Mouse (Mus musculus) MEL-GATA-1-ER (cell line): ENCODE measurements around the gene Gmeb1.
A peak's percentile ranks its signal among the peaks of the same experiment; 100 is the strongest.
"Not testable (repeated sequence)": the region's sequence is repeated elsewhere in the genome, so short reads cannot be mapped to it uniquely, and the experiment has no call there.

Source experiments
- DNase-seq: peaks from one replicate; pipeline ENCODE4 v3.0.0-alpha.2; 2012; ENCODE audit warnings: low read depth; ENCODE audit errors: extremely low read depth

The Gmeb1 gene

GRCm38 (mm10) chr4:132230422-132230821, 31.0 kb downstream of the Gmeb1 start:
- DNase-seq = no peak

DNA sequence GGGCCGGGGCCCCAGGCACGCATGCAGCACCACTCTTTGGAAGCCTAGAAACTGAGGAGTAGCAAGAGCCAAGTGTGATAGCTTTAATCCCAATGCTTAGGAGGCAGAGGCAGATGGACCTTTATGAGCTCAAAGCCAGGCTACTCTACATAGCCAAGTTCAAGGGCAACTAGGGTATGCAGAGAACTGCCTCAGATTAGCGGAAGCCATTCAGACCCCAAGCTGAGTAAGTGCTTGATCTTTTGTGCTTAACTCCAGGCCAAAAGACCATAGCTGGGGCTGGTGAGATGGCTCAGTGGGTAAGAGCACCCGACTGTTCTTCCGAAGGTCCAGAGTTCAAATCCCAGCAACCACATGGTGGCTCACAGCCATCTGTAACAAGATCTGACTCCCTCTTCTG, 39.4 kb downstream of the Gmeb1 start:
- not testable (repeated sequence) for DNase-seq

DNA sequence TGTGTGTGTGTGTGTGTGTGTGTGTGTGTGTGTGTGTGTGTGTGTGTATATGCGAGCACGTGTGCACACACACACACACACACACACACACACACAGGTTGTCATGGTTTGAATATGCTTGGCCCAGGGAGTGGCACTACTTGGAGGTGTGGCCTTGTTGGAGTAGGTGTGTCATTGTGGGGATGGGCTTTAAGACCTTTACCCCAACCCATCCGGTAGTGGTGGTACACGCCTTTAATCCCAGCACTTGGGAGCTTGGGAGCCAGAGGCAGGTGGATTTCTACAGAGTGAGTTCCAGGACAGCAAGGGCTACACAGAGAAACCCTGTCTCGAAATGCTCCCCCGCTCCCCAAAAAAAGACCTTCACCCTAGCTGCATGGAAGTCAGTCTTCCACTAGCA, 43.0 kb downstream of the Gmeb1 start:
- not testable (repeated sequence) for DNase-seq

DNA sequence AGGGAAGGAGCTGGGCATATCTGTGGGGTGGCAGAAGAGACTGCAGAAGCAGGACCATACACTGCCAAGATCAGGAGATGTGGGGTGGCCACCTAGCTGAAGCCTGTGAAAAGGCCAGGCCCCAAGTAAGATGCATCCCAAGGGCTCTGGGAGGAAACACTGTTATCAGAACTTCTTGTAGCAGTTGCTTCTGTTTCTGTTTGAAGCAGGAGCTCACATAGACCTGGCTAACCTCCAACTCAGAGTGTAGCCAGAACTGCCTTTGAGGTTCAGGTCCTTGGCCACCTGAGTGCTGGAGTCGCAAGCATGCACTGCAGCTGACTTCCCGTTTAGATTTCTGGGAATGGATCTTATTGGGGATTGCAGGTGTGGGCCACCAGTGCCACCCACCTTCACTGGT, 43.6 kb downstream of the Gmeb1 start:
- DNase-seq = peak; percentile 65

DNA sequence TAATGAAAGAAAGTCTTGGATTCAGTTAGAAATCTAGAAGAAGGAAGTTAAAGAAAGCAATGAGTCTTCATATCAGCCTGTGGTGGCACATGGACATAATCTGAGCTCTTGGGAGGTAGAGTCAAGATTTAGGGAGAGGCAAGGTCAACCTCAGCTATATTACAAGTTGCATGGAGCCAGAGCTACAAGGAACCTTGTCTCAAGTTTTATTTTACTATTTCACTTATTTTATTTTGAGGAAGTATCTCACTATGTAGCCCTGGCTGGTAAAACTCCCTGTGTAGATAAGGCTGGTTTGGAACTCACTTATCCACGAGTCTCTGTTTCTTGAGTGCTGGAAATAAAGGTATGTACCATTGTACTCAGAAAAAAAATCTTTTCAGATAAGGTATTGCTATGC, 44.8 kb downstream of the Gmeb1 start:
- DNase-seq = peak; percentile 73

GRCm38 (mm10) chr4:132214847-132215246, 46.6 kb downstream of the Gmeb1 start:
- peak; percentile 96 for DNase-seq

DNA sequence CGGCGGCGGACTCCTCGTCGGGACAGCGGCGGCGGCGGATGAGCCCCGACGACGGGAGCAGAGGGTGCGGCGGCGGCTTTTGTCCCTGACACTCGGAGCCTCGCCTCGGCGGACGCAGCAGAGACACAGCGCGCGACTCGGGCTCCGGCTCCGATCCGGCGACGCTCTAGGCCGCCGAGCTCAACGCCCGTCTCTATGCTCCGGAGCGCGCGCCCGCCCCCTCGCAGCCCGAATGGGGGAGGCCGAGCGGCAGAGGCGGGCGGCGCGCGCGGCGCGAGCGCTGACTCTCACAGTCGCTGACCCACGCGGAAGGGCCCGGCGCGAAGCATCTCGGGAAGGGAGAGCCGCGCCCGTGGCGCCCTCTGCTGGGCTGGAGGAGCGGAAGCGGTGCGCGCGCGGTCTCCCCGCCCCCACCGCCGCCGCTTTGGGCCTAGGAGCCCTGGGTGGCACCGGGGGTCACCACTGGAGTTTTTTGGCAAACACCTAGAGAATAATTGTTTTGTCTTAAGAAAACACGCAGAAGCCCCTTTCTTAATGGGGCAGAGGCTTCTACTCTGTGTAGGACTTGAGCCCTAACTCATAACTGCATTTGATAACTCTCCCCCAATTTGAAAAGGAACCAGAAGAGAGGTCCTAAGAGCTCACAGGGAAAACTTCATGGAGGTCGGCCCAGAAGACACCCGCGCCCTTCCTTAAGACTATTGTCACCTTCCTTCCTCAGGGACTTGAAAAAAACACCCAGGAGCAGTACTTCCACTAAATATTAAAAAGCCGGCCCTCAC, 49.3 kb downstream of the Gmeb1 start, which contains the start of gene Ythdf2:
Ythdf2 (minus strand) TSS at position 351 of the 782 bp plus-strand sequence.
- peak; percentile 74 for DNase-seq

- no peak for DNase-seq
Measured at GRCm38 (mm10) chr4:132211091-132211942, 50.1 kb downstream of the Gmeb1 start.

DNA sequence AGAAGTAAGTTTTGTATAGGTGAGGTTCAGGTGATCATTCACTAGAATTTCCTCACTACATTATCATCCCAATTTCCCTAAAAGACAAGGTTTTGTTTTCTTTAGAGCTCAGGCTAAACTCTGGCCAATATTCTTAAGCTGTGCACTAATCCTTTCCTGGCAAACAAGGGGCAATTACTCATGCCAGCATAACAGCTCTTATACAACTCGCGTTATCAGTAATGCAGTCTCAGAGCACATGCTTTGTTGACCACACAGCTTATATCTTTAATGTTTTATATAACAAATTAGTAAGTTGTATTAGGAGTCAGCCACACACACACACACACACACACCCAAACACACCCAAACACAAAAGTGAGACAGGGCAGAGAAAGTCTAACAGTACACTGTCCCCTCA, 51.1 kb downstream of the Gmeb1 start:
- no peak for DNase-seq

GRCm38 (mm10) chr4:132209299-132209698, 52.1 kb downstream of the Gmeb1 start:
- DNase-seq = no peak

- DNase-seq = no peak
Measured at GRCm38 (mm10) chr4:132207280-132207679, 54.1 kb downstream of the Gmeb1 start.

GRCm38 (mm10) chr4:132198771-132199170, 62.6 kb downstream of the Gmeb1 start:
- DNase-seq = no peak

- no peak for DNase-seq
Measured at GRCm38 (mm10) chr4:132198285-132198712, 63.1 kb downstream of the Gmeb1 start.

DNA sequence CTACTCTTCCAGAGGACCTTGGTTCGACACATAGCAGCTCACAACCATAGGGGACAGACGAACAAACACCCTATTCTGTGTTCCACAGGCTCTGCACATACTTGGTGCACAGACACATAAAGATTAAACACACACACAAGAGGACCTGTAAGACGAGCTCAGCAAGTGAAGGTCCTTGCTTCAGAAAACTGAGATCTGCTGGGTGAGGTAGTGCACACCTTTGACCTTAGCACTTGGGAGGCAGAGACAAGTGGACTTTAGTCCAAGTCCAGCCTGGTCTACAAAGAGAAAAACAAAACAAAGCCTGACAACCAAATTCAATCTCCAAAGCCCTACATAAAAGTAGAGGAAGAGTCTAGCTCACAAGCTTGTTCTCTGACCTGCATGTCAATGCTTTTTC, 66.4 kb downstream of the Gmeb1 start:
- no peak for DNase-seq

DNA sequence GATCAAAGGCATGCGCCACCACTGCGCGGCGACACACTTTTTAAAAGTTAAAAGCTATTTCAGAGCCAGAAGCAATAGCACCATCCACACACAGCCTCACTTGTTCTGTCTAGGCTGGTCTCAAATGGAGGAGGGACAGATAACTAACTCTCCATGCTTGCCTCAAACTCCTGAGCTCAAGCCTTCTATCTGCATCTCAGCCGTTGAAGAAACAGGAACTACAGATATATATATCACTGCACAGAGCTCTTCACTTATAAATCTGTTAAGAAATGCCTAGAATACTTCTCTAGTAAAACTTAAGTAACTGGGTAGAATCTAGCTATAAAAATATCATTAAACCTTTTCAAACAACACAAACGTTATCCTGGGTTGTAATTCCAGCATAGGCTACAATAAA, 67.0 kb downstream of the Gmeb1 start:
- peak; percentile 56 for DNase-seq

DNA sequence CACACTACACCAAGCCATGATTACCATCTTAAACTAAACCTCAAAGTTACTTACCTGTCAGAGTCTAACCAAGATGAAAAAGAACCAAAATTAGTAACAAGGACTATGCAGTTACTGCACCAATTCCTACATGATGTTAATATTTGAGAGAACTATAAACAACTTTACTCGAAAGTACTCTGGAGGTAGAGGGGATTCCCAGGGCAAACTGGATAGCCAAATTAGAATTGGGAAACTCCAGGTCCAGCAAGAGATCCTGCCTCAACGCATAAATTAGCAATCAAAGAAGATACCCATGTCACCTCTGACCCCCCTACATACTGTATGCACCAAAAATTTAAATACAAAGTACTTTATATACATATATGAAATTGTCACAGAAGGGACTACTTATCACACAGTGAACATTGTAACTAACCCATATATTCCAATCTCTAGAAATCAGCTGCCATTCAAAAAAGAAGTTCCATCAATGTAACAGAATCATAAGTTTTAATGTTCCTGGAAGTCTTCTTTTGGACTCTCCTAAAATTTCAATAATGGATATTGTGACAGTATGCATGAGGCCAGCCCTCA, 73.5 kb downstream of the Gmeb1 start:
- DNase-seq = no peak

DNA sequence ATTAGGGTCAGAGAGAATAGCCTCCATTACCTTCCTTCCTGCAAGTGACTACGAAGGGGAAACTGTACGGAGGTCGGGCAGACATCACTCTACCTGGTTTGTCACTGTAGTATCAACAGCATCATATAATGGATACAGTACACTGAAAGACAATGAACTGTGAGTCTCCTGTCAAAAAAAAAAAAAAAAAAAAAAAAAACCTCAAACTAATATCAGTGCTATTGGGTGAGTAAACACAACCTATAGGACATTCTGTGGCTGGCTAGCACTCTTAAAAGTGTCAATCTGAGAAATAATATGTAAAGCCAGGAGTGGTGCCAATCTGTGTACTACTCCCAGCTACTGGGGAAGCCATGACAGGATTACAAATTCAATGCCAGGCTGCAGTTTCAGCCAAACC, 78.2 kb downstream of the Gmeb1 start:
- DNase-seq = no peak

- no peak for DNase-seq
Measured at GRCm38 (mm10) chr4:132181721-132182658, 79.4 kb downstream of the Gmeb1 start.

DNA sequence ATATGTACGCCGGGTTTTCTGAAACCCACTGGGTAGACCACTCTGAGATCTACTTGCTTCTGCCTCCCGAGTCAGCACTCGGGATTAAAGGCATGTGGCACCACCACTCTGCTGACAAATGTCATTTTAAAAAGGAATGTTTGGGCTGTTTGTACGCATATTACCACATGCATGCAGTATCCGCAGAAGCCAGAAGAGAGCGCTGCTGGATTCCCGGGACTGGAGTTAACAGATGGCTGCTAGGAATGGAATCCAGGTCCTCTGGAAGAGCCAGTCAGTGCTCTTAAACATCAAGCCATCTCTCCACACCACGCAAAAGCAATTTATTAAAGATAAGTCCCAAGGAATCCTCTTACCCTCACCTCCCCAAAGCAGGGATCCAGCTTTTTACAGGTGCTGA, 80.7 kb downstream of the Gmeb1 start:
- no peak for DNase-seq

DNA sequence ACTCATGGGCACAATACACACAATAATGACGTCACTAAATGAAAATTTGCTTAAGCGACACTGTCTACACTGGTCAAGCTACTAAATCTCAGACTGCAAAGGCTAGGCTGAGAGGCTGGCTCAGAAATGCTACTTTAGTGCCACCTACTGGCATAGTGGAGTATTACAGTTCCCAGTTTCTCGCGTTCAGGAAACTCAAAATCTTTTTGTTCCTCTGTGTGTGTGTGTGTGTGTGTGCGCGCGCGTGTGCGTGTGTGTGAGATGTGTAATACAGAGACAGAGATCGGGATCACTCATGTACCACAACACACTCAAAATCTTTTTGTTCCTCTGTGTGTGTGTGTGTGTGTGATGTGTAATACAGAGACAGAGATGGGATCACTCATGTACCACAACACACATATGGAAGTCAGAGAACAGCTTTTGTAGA, 82.8 kb downstream of the Gmeb1 start:
- peak; percentile 45 for DNase-seq

- DNase-seq = no peak
Measured at GRCm38 (mm10) chr4:132176474-132176873, 84.9 kb downstream of the Gmeb1 start.
